Mouse (Mus musculus): ENCODE results near the gene Rasgef1c. TPM values are rescaled to one million over a fixed set of nuclear protein-coding genes. Genes with fewer than 3 reads are reported as not detected.
A peak's percentile ranks its signal among the peaks of the same experiment; 100 is the strongest.

The Rasgef1c gene
- total RNA-seq, 2 experiments from 2014 or later = 0.29 TPM; not detected in 1

- DNase-seq = no peak
- intact Hi-C loops (cut with DNase I) = no loop called here
Measured at GRCm38 (mm10) chr11:50017511-50017910, 115.9 kb downstream of the Rasgef1c start.

GRCm38 (mm10) chr11:50018848-50019247 is 117.2 kb downstream of the Rasgef1c start:
- intact Hi-C loops (cut with DNase I) = no loop called here
- no peak for DNase-seq

GRCm38 (mm10) chr11:50022085-50022484 is 120.5 kb downstream of the Rasgef1c start:
- intact Hi-C loops (cut with DNase I) = no loop called here
- no peak for DNase-seq

- DNase-seq = no peak
- intact Hi-C loops (cut with DNase I) = no loop called here
Measured at GRCm38 (mm10) chr11:50024445-50024832, 122.8 kb downstream of the Rasgef1c start.

- intact Hi-C loops (cut with DNase I) = loop anchor here (1.0 to 5.0 kb wide), 3 partner anchors 42 to 105 kb away; no protein-coding TSS in a partner anchor
- DNase-seq = peak; percentile 96 to 97
Measured at GRCm38 (mm10) chr11:50024833-50025720, 123.4 kb downstream of the Rasgef1c start, which contains the start of gene Rnf130. TSS of gene Rnf130 (plus strand) at chr11:50025346.

GRCm38 (mm10) chr11:50025721-50026520 is 124.3 kb downstream of the Rasgef1c start:
- DNase-seq = peak; percentile 15 to 20
- intact Hi-C loops (cut with DNase I) = loop anchor here (1.0 to 5.0 kb wide), 3 partner anchors 41 to 104 kb away; no protein-coding TSS in a partner anchor

GRCm38 (mm10) chr11:50026521-50027090 is 125.0 kb downstream of the Rasgef1c start:
- intact Hi-C loops (cut with DNase I) = loop anchor here (5.0 kb wide), 2 partner anchors 41 to 81 kb away; no protein-coding TSS in a partner anchor
- peak in 1 of 2 experiments; percentile 18 for DNase-seq

- intact Hi-C loops (cut with DNase I) = loop anchor here (5.0 kb wide), 2 partner anchors 39 to 79 kb away; no protein-coding TSS in a partner anchor
- DNase-seq = no peak
Measured at GRCm38 (mm10) chr11:50028416-50028815, 126.8 kb downstream of the Rasgef1c start.

Small RNA genes within 50 kb of the gene (microRNA-seq; reads per million reads assigned to microRNA genes)
- gene Gm23492 = 0 reads per million in 2 experiments

Other genes starting within 250 kb of the Rasgef1c start
- 10 to 100 TPM in 1 of 2 experiments, not detected in 1; 15.7 TPM for gene Scgb3a1, start 238.2 kb upstream of the Rasgef1c start, total RNA-seq (2021)
- 10 to 100 TPM; 49.2 to 56.2 TPM for gene Cnot6, start 189.1 kb upstream of the Rasgef1c start, total RNA-seq (2021)
- 10 to 100 TPM; 13.0 to 16.7 TPM for gene Gfpt2, start 107.7 kb upstream of the Rasgef1c start, total RNA-seq (2021)
- 10 to 100 TPM; 47.5 to 53.5 TPM for gene Mapk9, start 55.1 kb upstream of the Rasgef1c start, total RNA-seq (2021)
- gene Rnf130, start 123.5 kb downstream of the Rasgef1c start, total RNA-seq (2021) = 10 to 100 TPM; 48.8 to 56.2 TPM
- 10 to 100 TPM; 44.5 to 48.6 TPM for gene Tbc1d9b, start 229.6 kb downstream of the Rasgef1c start, total RNA-seq (2021)

Measured in heart, postnatal 10 days (tissue).